Mouse (Mus musculus) limb, embryonic 13.5 days (tissue): ENCODE measurements at regions not wholly inside any gene's neighbourhood (a gene's known extent, or its start where the extent isn't known, plus 50 kb on each side); places are given as distances from the start of the nearest gene placed in this dataset.

ENCODE experiments used
- ATAC-seq: fragments of 200-750 bp; cut with Nextera tagmentation; 2 replicates; pipeline ENCODE4 v1.8.0; 2017; ENCODE audit warnings: low read depth, moderate number of reproducible peaks, moderate TSS enrichment; ENCODE audit not compliant: low FRiP score
- H3K27ac ChIP-seq: fragments of 300-500 bp; sonication (generic); 2 replicates; pipeline ENCODE4 v1.5.1; 2015; ENCODE audit warnings: inconsistent platforms, mild to moderate bottlenecking, moderate library complexity
- H3K27me3 ChIP-seq: fragments of 300-500 bp; sonication (generic); 2 replicates; pipeline ENCODE4 v1.6.1; 2015; ENCODE audit warnings: mild to moderate bottlenecking, inconsistent platforms
- H3K36me3 ChIP-seq: fragments of 300-500 bp; sonication (generic); 2 replicates; pipeline ENCODE4 v1.6.1; 2015; ENCODE audit warnings: inconsistent platforms, mild to moderate bottlenecking, moderate library complexity
- H3K4me1 ChIP-seq: fragments of 300-500 bp; sonication (generic); 2 replicates; pipeline ENCODE4 v1.6.1; 2015; ENCODE audit warnings: inconsistent platforms
- H3K4me2 ChIP-seq: fragments of 300-500 bp; sonication (generic); replicated peaks from 2 replicates; pipeline ENCODE4 v1.6.1; 2015; ENCODE audit warnings: inconsistent platforms, mild to moderate bottlenecking, moderate library complexity
- H3K4me3 ChIP-seq: fragments of 300-500 bp; sonication (generic); 2 replicates; pipeline ENCODE4 v1.5.1; 2015; ENCODE audit warnings: moderate library complexity, mild to moderate bottlenecking, inconsistent platforms
- H3K9ac ChIP-seq: fragments of 300-500 bp; sonication (generic); 2 replicates; pipeline ENCODE4 v1.6.1; 2015; ENCODE audit warnings: mild to moderate bottlenecking, inconsistent platforms
- H3K9me3 ChIP-seq: fragments of 300-500 bp; sonication (generic); 2 replicates; pipeline ENCODE4 v1.6.1; 2016; ENCODE audit warnings: inconsistent platforms
- WGBS: fragments of 180-500 bp; shearing (Covaris S2); methylation state at CpG from one replicate; pipeline ENCODE4 v1.1.7; 2015; 5-methylcytosine and 5-hydroxymethylcytosine counted together

GRCm38 (mm10) chr19:37754024-37754423 is 56.4 kb downstream of the Cyp26a1 start:
- H3K9ac ChIP-seq, result no peak overlapping the region
- no peaks in the 10 kb centered on the region; the same call in 1 of the 2 replicates for H3K9me3 ChIP-seq
- no peak overlapping the region for H3K4me3 ChIP-seq
- no peak overlapping the region for H3K27ac ChIP-seq
- no peaks in the 10 kb centered on the region for H3K4me1 ChIP-seq
- no peak overlapping the region for H3K4me2 ChIP-seq
- no peaks in the 10 kb centered on the region for H3K27me3 ChIP-seq
- no peaks in the 10 kb centered on the region for H3K36me3 ChIP-seq
- 87% methylated on average over 9 of the region's 9 CpGs for WGBS
- ATAC-seq, result no peak

GRCm38 (mm10) chr19:37755372-37755771 is 57.8 kb downstream of the Cyp26a1 start:
- H3K27me3 ChIP-seq, result no peaks in the 10 kb centered on the region
- H3K4me2 ChIP-seq, result no peak overlapping the region
- no peak overlapping the region for H3K9ac ChIP-seq
- WGBS, result 85% methylated on average over 3 of the region's 3 CpGs
- no peak for ATAC-seq
- no peaks in the 10 kb centered on the region for H3K36me3 ChIP-seq
- no peaks in the 10 kb centered on the region; the same call in 1 of the 2 replicates for H3K9me3 ChIP-seq
- no peaks in the 10 kb centered on the region for H3K4me1 ChIP-seq
- H3K27ac ChIP-seq, result no peak overlapping the region
- no peak overlapping the region for H3K4me3 ChIP-seq

GRCm38 (mm10) chr19:37769376-37769775 is 71.8 kb downstream of the Cyp26a1 start:
- Histone ChIP-seq H3K4me1 (no peaks in the 10 kb centered on the region), H3K9me3 (0 out of 2 replicates have a peak, but pooled peaks cover 5% of the 10 kb centered on the region), H3K27ac (no peak overlapping the region), H3K4me3 (no peak overlapping the region), H3K9ac (no peak overlapping the region), H3K36me3 (no peaks in the 10 kb centered on the region), H3K4me2 (no peak overlapping the region), H3K27me3 (no peaks in the 10 kb centered on the region)
- no peak for ATAC-seq
- WGBS, result 83% methylated on average over 4 of the region's 4 CpGs

- WGBS, result 86% methylated on average over 6 of the region's 6 CpGs
- Histone ChIP-seq H3K36me3 (no peaks in the 10 kb centered on the region), H3K9me3 (no peaks in the 10 kb centered on the region)
Measured at GRCm38 (mm10) chr19:37771956-37772355, 74.4 kb downstream of the Cyp26a1 start.

GRCm38 (mm10) chr19:37774551-37774950 is 77.0 kb downstream of the Cyp26a1 start:
- no peak overlapping the region for H3K4me3 ChIP-seq
- ATAC-seq, result no peak
- no peak overlapping the region for H3K27ac ChIP-seq
- WGBS, result 93% methylated on average over 4 of the region's 4 CpGs
- H3K4me2 ChIP-seq, result no peak overlapping the region
- no peaks in the 10 kb centered on the region for H3K4me1 ChIP-seq
- H3K36me3 ChIP-seq, result no peaks in the 10 kb centered on the region
- H3K27me3 ChIP-seq, result no peaks in the 10 kb centered on the region
- H3K9me3 ChIP-seq, result no peaks in the 10 kb centered on the region
- no peak overlapping the region for H3K9ac ChIP-seq

More at GRCm38 (mm10) chr19:37771956-37772355, 74.4 kb downstream of the Cyp26a1 start:
- no peaks in the 10 kb centered on the region for H3K27me3 ChIP-seq
- no peaks in the 10 kb centered on the region for H3K4me1 ChIP-seq
- H3K4me2 ChIP-seq, result no peak overlapping the region
- no peak overlapping the region for H3K9ac ChIP-seq
- no peak for ATAC-seq
- no peak overlapping the region for H3K4me3 ChIP-seq
- H3K27ac ChIP-seq, result no peak overlapping the region

GRCm38 (mm10) chr19:37774966-37775365 is 77.4 kb downstream of the Cyp26a1 start:
- Histone ChIP-seq H3K9ac (no peak overlapping the region), H3K27ac (no peak overlapping the region), H3K27me3 (no peaks in the 10 kb centered on the region), H3K4me3 (no peak overlapping the region), H3K4me1 (no peaks in the 10 kb centered on the region), H3K4me2 (no peak overlapping the region), H3K36me3 (no peaks in the 10 kb centered on the region), H3K9me3 (no peaks in the 10 kb centered on the region)
- 89% methylated on average over 1 of the region's 1 CpGs for WGBS
- no peak for ATAC-seq

GRCm38 (mm10) chr19:37777961-37778360 is 80.4 kb downstream of the Cyp26a1 start:
- H3K9me3 ChIP-seq, result no peaks in the 10 kb centered on the region
- 84% methylated on average over 6 of the region's 6 CpGs for WGBS
- H3K27me3 ChIP-seq, result no peaks in the 10 kb centered on the region
- no peak overlapping the region for H3K9ac ChIP-seq
- H3K4me2 ChIP-seq, result no peak overlapping the region
- no peaks in the 10 kb centered on the region for H3K36me3 ChIP-seq
- H3K4me1 ChIP-seq, result no peaks in the 10 kb centered on the region
- no peak overlapping the region for H3K4me3 ChIP-seq
- H3K27ac ChIP-seq, result no peak overlapping the region
- ATAC-seq, result no peak

GRCm38 (mm10) chr19:37778568-37778967 is 81.0 kb downstream of the Cyp26a1 start:
- no peak overlapping the region for H3K9ac ChIP-seq
- no peaks in the 10 kb centered on the region for H3K27me3 ChIP-seq
- H3K4me3 ChIP-seq, result no peak overlapping the region
- no peak overlapping the region for H3K27ac ChIP-seq
- WGBS, result 91% methylated on average over 4 of the region's 4 CpGs
- ATAC-seq, result no peak
- H3K4me1 ChIP-seq, result no peaks in the 10 kb centered on the region
- no peak overlapping the region for H3K4me2 ChIP-seq
- H3K36me3 ChIP-seq, result no peaks in the 10 kb centered on the region
- no peaks in the 10 kb centered on the region for H3K9me3 ChIP-seq

- Histone ChIP-seq H3K4me2 (no peak overlapping the region), H3K27ac (no peak overlapping the region), H3K9me3 (no peaks in the 10 kb centered on the region), H3K4me1 (peaks cover 18% of the 10 kb centered on the region), H3K27me3 (no peaks in the 10 kb centered on the region), H3K36me3 (no peaks in the 10 kb centered on the region), H3K4me3 (no peak overlapping the region), H3K9ac (no peak overlapping the region)
- 96% methylated on average over 3 of the region's 3 CpGs for WGBS
- ATAC-seq, result no peak
Measured at GRCm38 (mm10) chr19:37788540-37788939, 90.9 kb downstream of the Cyp26a1 start.

GRCm38 (mm10) chr19:37789576-37790180 is 92.1 kb downstream of the Cyp26a1 start:
- 0 out of 2 replicates have a peak, but pooled peaks have one; percentile 8 for ATAC-seq
- Histone ChIP-seq H3K27me3 (no peaks in the 10 kb centered on the region), H3K27ac (no peak overlapping the region), H3K4me2 (no peak overlapping the region), H3K36me3 (no peaks in the 10 kb centered on the region), H3K9me3 (no peaks in the 10 kb centered on the region), H3K4me1 (peaks cover 18% of the 10 kb centered on the region), H3K4me3 (no peak overlapping the region), H3K9ac (no peak overlapping the region)
- 32% methylated on average over 12 of the region's 12 CpGs for WGBS

GRCm38 (mm10) chr19:37790281-37791073 is 92.9 kb downstream of the Cyp26a1 start:
- WGBS, result 41% methylated on average over 24 of the region's 24 CpGs
- H3K4me1 ChIP-seq, result peaks cover 18% of the 10 kb centered on the region
- H3K9ac ChIP-seq, result no peak overlapping the region
- H3K4me3 ChIP-seq, result no peak overlapping the region
- H3K27ac ChIP-seq, result peak overlapping the region; percentile 56; the same call in 1 of the 2 replicates
- ATAC-seq, result no peak
- no peaks in the 10 kb centered on the region for H3K36me3 ChIP-seq
- H3K27me3 ChIP-seq, result no peaks in the 10 kb centered on the region
- H3K9me3 ChIP-seq, result no peaks in the 10 kb centered on the region
- H3K4me2 ChIP-seq, result peak overlapping the region; percentile 14; the same call in 1 of the 2 replicates

GRCm38 (mm10) chr19:37793176-37793575 is 95.6 kb downstream of the Cyp26a1 start:
- Histone ChIP-seq H3K4me1 (peaks cover 18% of the 10 kb centered on the region), H3K9ac (no peak overlapping the region), H3K27ac (no peak overlapping the region), H3K36me3 (no peaks in the 10 kb centered on the region), H3K9me3 (no peaks in the 10 kb centered on the region), H3K27me3 (no peaks in the 10 kb centered on the region), H3K4me2 (no peak overlapping the region), H3K4me3 (no peak overlapping the region)
- no peak for ATAC-seq
- WGBS, result 85% methylated on average over 9 of the region's 9 CpGs
